Mouse (Mus musculus): ENCODE results near the gene Tmem196.

DNA sequence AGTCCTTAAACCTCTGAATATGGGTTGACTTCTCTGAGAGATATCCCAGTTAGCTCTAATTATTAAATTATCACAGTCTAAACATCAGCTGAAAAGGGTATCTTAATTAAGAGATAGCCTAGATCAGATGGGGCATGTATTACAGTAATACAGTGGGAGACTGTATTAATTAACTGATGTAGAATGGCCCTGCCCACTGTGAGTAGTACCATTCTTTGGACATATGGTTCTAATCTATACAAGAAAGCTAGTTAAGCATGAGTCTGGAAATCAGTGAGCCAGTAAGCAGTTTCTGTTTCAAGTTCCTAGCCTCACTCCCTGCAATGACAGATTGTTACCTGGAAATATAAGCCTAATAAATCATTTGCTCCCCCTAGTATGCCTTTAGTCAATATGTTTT lies 58.7 kb downstream of the Tmem196 start:
- TF ChIP-seq CTCF (IDR thresholded peaks at IDR 0.05; ENCODE audit: extremely low read depth, insufficient read depth, low read length) (no peak), POLR2A (IDR thresholded peaks at IDR 0.05; ENCODE audit: extremely low read depth, insufficient read depth, low read length) (no peak)

All from cortical plate, adult 2 months (tissue).